Mouse (Mus musculus) thymus, postnatal 25 days (tissue): Measurements from ENCODE around the gene Sorl1.
A peak's percentile ranks its signal among the peaks of the same experiment; 100 is the strongest.

Experiments used
- DNase-seq: peaks from one replicate; pipeline ENCODE4 v3.0.0; 2022

Gene Sorl1

DNA sequence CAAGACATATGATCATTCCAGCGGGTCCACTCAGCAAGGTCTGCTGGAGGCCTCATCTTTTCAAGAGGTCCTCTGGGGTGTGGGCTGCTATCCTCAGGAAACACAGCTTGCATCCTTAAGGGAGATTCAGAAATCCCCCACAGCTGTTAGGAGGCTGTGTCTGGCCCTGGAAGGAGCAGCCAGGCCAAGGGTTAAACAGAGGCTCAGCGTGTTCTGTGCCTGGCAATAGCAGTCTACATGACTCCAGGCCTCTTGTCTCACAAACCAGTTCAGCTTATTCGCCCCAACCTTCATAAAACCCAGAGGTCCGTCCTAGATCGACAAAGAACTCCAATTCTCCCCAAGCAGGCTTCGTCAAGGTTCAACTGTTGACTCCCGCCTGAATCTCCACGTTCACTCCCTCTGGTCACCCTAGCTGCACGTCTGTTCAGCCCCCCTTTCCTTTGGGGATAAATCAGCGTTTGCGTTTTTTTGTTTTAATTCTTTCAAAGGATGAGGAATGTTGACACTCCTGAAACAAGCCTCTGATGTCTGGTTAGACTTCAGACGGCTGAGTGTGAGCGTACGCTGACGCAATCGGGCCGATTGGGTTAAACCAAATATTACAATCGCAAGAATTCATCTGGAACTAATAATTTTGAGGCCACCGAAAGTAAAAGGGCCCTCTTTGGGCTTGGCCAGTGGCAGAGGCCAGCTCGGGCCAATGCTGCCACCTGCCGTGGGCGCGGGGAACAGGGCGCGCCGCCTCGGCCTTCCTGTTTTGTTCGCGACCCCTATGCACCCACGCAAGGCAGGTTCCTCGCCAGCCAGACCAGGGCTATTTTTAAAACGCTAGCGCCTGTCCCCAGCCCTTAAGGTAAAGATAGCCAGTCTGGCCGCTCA is 173.7 kb downstream of the Sorl1 start:
- peak; percentile 85 for DNase-seq

DNA sequence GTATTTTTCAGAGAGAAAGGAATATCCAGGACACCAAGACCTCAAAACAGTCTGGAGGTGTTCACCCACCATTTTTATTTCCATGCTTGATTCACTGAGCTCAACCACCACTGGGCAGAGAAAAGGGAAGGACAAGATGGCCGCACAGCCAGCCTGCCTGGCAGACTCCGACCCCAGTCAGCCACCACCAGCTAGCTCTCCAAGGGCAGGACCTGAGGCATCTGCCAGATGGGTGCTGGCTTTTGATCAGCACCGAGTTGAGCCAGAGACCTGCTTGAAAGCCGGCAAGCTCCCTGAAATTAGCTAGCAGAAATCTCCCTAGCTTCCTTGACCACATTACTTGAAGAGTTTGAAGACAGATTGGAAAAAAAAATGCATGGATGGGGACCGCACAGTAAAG is 174.6 kb downstream of the Sorl1 start:
- DNase-seq: no peak

DNA sequence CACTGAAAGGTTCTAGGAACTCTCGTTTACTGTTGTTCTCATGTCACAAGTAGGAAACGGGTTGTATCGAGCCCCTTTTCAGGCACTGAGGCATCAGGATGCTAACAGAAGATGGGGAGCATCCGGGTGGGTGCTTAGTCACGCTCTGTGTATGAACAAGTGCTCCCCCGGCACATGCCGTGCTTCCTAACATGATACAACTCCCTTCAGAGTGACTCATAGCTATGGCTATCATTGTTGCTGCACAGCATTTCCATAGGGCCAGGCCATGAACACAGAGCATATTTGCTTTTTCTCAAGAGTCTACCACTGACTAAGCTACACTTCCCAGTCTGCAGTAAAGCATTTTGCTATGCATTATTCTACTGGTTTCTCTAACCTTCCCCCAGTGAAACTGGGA is 179.1 kb downstream of the Sorl1 start:
- DNase-seq: no peak

DNA sequence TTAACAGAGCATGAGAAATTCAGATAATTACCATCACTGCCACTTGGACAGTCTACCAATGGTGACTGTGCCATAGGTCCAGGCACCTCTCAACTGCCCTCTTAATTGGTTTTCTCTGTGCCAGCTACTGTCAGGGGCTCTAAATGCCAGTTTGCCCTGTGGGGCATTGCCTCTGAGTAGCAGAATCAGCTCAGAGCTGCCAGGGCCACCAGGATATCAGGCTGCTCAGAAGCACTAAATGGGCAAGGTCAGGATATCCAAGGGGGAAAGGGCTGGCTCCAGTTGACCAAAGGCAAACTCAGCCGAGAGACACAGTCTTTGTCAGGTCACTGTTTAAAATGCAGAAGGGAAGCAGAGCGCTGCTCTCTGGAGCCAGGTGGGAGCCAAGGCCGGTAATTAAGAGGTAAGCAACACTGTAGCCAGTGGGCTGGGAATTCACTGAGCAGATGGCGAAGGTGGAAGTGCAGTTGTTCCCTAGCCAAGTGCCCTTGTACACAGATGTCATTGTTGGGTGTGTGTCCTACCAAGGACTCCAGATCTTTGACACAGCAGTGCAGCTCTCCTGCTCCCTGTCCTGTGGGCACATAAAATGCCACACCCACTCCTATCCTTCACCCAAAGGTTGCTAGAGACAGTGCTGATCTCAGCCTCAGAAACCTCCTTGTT is 181.0 kb downstream of the Sorl1 start:
- no peak for DNase-seq

DNA sequence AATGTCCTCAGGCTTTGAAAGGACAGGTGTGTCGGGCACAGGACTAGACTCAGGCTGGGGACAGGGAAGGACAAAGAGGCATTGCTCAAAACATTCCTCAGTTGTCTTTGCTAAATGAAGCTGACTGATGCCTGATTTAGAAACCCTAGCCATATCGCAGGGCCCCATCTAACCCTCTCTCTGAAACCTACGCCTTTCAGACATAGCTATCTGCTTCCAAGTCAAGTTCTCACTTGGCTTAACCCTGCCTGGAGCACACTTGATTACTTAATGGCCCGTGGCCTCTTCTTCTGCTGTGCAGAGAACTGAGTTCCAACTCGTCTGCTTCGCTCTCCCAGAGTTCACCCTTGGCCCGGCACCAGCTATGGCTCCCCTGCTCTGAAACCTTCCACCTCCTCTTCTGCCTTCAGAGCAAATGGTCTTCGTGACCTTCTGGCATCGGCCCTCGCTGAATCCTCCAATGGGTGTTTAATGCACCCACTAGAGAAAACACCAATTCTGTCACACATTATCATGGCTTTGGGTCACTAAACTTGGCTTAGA is 183.7 kb downstream of the Sorl1 start:
- no peak for DNase-seq

GRCm38 (mm10) chr9:41938449-41938848 is 185.6 kb downstream of the Sorl1 start:
- DNase-seq: no peak

GRCm38 (mm10) chr9:41937967-41938348 is 186.1 kb downstream of the Sorl1 start:
- no peak for DNase-seq

DNA sequence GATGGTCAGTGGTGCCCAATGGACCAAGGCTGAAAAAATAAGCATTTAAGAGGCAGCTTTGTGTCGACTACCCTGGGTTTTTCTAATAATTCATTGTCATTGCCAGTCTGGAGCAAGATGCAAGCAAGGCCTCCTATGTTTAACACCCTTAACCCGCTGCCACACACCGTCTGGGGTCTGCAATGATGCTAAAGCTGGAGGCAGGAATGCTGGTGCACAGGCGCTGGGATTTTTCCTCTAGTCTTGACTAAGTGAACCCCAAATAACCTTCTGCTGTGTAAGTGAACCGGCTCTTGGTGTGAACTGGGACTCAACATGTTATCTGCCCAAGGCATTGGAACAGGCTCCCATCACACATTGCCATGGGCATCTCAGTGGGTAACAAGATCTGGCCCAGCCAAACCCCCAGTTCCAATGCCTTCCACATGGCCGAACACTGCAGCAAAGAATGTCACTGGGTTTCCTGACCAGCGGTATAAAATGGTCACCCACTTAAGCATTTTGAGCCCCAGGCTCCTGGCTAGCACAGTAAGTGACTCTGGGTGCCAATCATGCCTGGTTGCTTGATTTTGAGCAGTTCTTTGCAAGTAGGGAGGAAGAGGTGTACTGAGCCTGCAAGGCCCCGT is 186.6 kb downstream of the Sorl1 start:
- DNase-seq: no peak

- no peak for DNase-seq
Measured at GRCm38 (mm10) chr9:41936598-41936997, 187.5 kb downstream of the Sorl1 start.

GRCm38 (mm10) chr9:41935979-41936378 is 188.1 kb downstream of the Sorl1 start:
- DNase-seq: no peak

GRCm38 (mm10) chr9:41935373-41935971 is 188.6 kb downstream of the Sorl1 start:
- peak; percentile 69 for DNase-seq

GRCm38 (mm10) chr9:41934848-41935372 is 189.2 kb downstream of the Sorl1 start:
- DNase-seq: no peak

GRCm38 (mm10) chr9:41929986-41930385 is 194.1 kb downstream of the Sorl1 start:
- no peak for DNase-seq

GRCm38 (mm10) chr9:41925721-41926120 is 198.4 kb downstream of the Sorl1 start:
- no peak for DNase-seq

DNA sequence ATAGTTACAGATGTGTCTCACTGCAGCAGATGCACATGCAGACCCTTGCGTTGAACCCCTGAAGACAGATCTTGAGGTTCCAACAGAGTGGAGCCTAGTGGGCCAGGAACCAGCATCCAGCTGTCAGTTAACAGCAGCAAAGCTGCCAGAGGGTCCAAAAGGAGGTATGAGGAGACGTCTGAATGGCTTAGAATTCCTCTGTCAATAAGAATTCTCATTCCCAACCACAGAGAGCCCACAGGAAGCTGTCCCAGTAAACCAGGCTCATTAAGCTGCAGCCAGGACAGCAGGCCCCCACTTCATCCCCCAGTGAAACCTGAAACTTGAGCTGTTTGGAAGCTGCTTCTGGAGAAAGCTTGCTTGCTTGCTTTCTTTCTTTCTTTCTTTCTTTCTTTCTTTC is 200.0 kb downstream of the Sorl1 start:
- no peak for DNase-seq

GRCm38 (mm10) chr9:41922416-41922815 is 201.7 kb downstream of the Sorl1 start:
- no peak for DNase-seq

GRCm38 (mm10) chr9:41918657-41919380 is 205.3 kb downstream of the Sorl1 start:
- no peak for DNase-seq

GRCm38 (mm10) chr9:41918155-41918554 is 205.9 kb downstream of the Sorl1 start:
- no peak for DNase-seq

DNA sequence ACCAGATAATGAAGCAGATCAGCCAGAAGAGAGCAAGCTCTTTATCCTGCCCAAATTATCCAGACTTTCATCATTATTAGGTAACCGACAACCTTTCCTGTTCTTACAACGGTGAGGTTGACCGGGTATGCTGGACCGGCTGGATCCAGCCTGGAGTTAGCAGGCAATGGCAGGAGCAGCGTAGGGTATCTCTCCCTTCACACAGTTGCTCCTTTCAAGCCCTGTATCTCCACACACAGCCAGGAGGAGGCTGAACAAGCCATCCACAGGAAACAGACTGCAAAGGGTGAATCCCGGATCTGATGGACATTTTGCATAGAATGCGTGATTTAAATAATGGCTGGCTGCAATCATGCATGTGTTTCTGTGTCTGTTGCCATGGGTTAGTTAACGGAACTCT is 208.5 kb downstream of the Sorl1 start:
- DNase-seq: no peak
